Mouse (Mus musculus): ENCODE measurements at regions not wholly inside any gene's neighbourhood (a gene's known extent, or its start where the extent isn't known, plus 50 kb on each side); places are given as distances from the start of the nearest gene placed in this dataset.
A peak's percentile ranks its signal among the peaks of the same experiment; 100 is the strongest.
"Not testable (repeated sequence)": the region's sequence is repeated elsewhere in the genome, so short reads cannot be mapped to it uniquely, and the experiment has no call there.

GRCm38 (mm10) chr19:35761750-35762149 lies 295.6 kb downstream of the Htr7 start:
- 85% methylated on average over 11 of the region's 11 CpGs for WGBS
- not testable (repeated sequence) for H3K36me3 ChIP-seq; H3K9me3 ChIP-seq; H3K27ac ChIP-seq (replicated peaks); H3K4me2 ChIP-seq; ATAC-seq (ENCODE audit: low read depth); H3K27me3 ChIP-seq; H3K4me3 ChIP-seq; H3K4me1 ChIP-seq (replicated peaks); H3K9ac ChIP-seq

DNA sequence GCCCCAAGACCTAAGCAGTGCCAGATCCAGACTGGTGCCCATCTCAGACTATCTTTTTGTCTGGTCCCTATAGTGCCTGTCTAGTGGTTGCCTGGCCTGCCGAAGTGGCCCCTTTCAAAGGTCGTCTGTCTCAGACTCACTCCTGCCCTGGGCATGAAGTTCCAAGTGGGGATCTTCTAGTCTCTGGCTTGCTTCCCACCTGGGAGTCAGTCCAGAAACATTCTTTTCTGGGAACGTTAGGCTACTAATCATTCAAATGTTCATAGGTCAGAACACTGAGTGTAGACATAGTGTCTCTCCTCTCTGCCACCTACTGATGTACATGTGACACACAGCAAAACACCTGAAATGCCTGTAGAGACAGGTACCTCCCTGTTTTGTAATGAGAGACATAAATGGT lies 297.6 kb downstream of the Htr7 start:
- Histone ChIP-seq H3K4me2 (no peak overlapping the region), H3K9me3 (no peaks in the 10 kb centered on the region), H3K4me1 (replicated peaks) (no peaks in the 10 kb centered on the region), H3K9ac (no peak overlapping the region), H3K27ac (replicated peaks) (no peak overlapping the region), H3K36me3 (no peaks in the 10 kb centered on the region), H3K4me3 (no peak overlapping the region), H3K27me3 (no peaks in the 10 kb centered on the region)
- no peak for ATAC-seq (ENCODE audit: low read depth)
- WGBS, result 80% methylated on average over 3 of the region's 3 CpGs

DNA sequence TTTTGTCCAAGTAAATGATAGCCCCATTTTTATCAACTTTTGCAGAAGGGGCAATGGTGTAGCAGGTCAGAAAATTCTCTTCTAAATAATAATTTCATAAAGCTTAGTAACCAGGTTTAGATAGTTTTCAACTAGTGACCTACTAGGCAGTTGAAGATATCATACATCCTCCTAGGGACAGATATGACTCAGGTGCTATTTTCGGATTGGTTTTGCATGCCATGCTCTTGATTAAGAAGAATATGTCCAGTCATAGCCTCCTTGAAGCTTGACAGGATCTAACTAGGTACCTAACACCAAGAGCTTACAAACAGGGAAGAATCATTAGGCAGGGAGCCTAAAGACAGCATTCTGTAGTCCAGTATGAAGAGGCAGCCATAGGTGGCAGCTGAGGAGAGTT lies 301.8 kb downstream of the Htr7 start:
- Histone ChIP-seq H3K4me1 (replicated peaks) (no peaks in the 10 kb centered on the region), H3K9me3 (no peaks in the 10 kb centered on the region), H3K4me3 (no peak overlapping the region), H3K9ac (no peak overlapping the region), H3K36me3 (no peaks in the 10 kb centered on the region), H3K27me3 (no peaks in the 10 kb centered on the region), H3K27ac (replicated peaks) (no peak overlapping the region), H3K4me2 (no peak overlapping the region)
- ATAC-seq (ENCODE audit: low read depth), result no peak
- 81% methylated on average over 1 of the region's 1 CpGs for WGBS

- no peak for ATAC-seq (ENCODE audit: low read depth)
- Histone ChIP-seq H3K4me3 (no peak overlapping the region), H3K4me2 (no peak overlapping the region), H3K4me1 (replicated peaks) (no peaks in the 10 kb centered on the region), H3K27me3 (no peaks in the 10 kb centered on the region), H3K36me3 (no peaks in the 10 kb centered on the region), H3K9me3 (no peaks in the 10 kb centered on the region), H3K9ac (no peak overlapping the region), H3K27ac (replicated peaks) (no peak overlapping the region)
- WGBS, result 82% methylated on average over 4 of the region's 4 CpGs
These were observed 321.6 kb downstream of the Htr7 start for GRCm38 (mm10) chr19:35735754-35736153.

DNA sequence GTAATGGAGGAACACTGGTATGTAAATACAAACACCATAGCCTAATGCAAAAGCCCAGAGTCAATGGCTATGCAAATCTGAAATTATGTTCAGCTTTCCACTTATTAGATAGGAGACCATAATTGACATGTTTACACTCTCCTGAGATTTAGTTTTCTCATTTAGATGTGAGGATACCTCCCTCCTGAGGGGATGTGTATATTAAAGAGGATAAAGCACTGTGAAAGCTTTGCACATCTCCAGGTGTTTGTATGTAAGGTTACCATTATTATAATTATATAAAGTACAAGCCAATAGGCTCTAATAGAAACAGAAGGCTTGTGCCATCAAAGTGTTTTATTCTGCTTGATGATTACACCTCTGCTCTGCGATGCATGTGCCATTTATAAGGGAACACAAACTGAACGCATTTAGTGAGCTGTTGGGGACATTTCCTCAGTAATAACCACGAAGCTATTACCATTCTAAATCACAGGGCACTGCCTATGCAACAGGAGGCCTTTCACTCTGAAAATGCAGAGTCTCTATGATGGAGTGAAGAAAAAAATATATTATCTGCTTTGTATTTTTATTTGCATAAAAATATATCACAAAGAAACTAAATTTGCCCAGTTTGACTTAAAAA lies 328.8 kb downstream of the Htr7 start:
- Histone ChIP-seq H3K4me3 (no peak overlapping the region), H3K9me3 (no peaks in the 10 kb centered on the region), H3K9ac (no peak overlapping the region), H3K27ac (replicated peaks) (no peak overlapping the region), H3K27me3 (no peaks in the 10 kb centered on the region), H3K36me3 (no peaks in the 10 kb centered on the region), H3K4me1 (replicated peaks) (0 out of 2 replicates have a peak, but pooled peaks cover 4% of the 10 kb centered on the region), H3K4me2 (no peak overlapping the region)
- peak; percentile 86 for ATAC-seq (ENCODE audit: low read depth)
- WGBS, result 51% methylated on average over 3 of the region's 3 CpGs
